Mouse (Mus musculus) hindbrain, embryonic 16.5 days (tissue): ENCODE data around the gene Rangap1. TPM values are rescaled to one million over a fixed set of nuclear protein-coding genes. Genes with fewer than 3 reads are reported as not detected.
A peak's percentile ranks its signal among the peaks of the same experiment; 100 is the strongest.
"Not testable (repeated sequence)": the region's sequence is repeated elsewhere in the genome, so short reads cannot be mapped to it uniquely, and the experiment has no call there.

ENCODE experiments used
- ATAC-seq: fragments of 200-750 bp; cut with Nextera tagmentation; 2 replicates; pipeline ENCODE4 v1.8.0; 2017; ENCODE audit warnings: moderate TSS enrichment, moderate library complexity
- H3K27ac ChIP-seq: fragments of 300-500 bp; sonication (generic); 2 replicates; pipeline ENCODE4 v1.5.1; 2014; ENCODE audit warnings: low read depth, mild to moderate bottlenecking, control low read depth, low read length, moderate library complexity
- H3K27me3 ChIP-seq: fragments of 300-500 bp; sonication (generic); replicated peaks from 2 replicates; pipeline ENCODE4 v1.6.1; 2014; ENCODE audit warnings: low read length; ENCODE audit not compliant: control insufficient read depth, insufficient read depth
- H3K36me3 ChIP-seq: fragments of 300-500 bp; sonication (generic); 2 replicates; pipeline ENCODE4 v1.6.1; 2014; ENCODE audit warnings: mild to moderate bottlenecking, low read length, moderate library complexity, mixed read lengths; ENCODE audit not compliant: control insufficient read depth, insufficient read depth
- H3K4me1 ChIP-seq: fragments of 300-500 bp; sonication (generic); 2 replicates; pipeline ENCODE4 v1.6.1; 2014; ENCODE audit warnings: low read depth, low read length; ENCODE audit not compliant: control insufficient read depth, insufficient read depth
- H3K4me2 ChIP-seq: fragments of 300-500 bp; sonication (generic); 2 replicates; pipeline ENCODE4 v1.6.1; 2014; ENCODE audit warnings: mild to moderate bottlenecking, low read length, control low read depth, moderate library complexity
- H3K4me3 ChIP-seq: fragments of 300-500 bp; sonication (generic); 2 replicates; pipeline ENCODE4 v1.5.1; 2014; ENCODE audit warnings: mild to moderate bottlenecking, low read length, control low read depth, moderate library complexity
- H3K9ac ChIP-seq: fragments of 300-500 bp; sonication (generic); 2 replicates; pipeline ENCODE4 v1.6.1; 2014; ENCODE audit warnings: low read depth, mild to moderate bottlenecking, control low read depth, low read length, moderate library complexity
- H3K9me3 ChIP-seq: fragments of 300-500 bp; sonication (generic); 2 replicates; pipeline ENCODE4 v1.6.1; 2014; ENCODE audit warnings: mild to moderate bottlenecking, low read length, moderate library complexity; ENCODE audit not compliant: control insufficient read depth
- WGBS: fragments of 180-500 bp; shearing (Covaris S2); extraction: QIAGEN DNeasy Blood & Tissue Kit; methylation state at CpG from one replicate; pipeline ENCODE4 v1.1.7; 2014; 5-methylcytosine and 5-hydroxymethylcytosine counted together
- polyA plus RNA-seq: library from polyadenylated mRNA; unstranded; fragments of >200 nt; fragmentation: Nextera tagmentation; extraction: Ambion mirVana; gene quantifications from 2 replicates; pipeline ENCODE4 v1.2.1, GENCODE M21; 2015

The Rangap1 gene
- polyA plus RNA-seq, 1 experiment from 2014 or later: 165 TPM

GRCm38 (mm10) chr15:81703094-81703489 lies 42.2 kb downstream of the Rangap1 start:
- 83% methylated on average over 3 of the region's 3 CpGs for WGBS
- Histone ChIP-seq H3K9me3 (no peaks in the 10 kb centered on the region), H3K4me2 (no peak overlapping the region), H3K4me1 (no peaks in the 10 kb centered on the region), H3K27ac (no peak overlapping the region), H3K36me3 (peaks cover 17% of the 10 kb centered on the region), H3K9ac (no peak overlapping the region), H3K27me3 (no peaks in the 10 kb centered on the region), H3K4me3 (no peak overlapping the region)
- ATAC-seq: no peak

DNA sequence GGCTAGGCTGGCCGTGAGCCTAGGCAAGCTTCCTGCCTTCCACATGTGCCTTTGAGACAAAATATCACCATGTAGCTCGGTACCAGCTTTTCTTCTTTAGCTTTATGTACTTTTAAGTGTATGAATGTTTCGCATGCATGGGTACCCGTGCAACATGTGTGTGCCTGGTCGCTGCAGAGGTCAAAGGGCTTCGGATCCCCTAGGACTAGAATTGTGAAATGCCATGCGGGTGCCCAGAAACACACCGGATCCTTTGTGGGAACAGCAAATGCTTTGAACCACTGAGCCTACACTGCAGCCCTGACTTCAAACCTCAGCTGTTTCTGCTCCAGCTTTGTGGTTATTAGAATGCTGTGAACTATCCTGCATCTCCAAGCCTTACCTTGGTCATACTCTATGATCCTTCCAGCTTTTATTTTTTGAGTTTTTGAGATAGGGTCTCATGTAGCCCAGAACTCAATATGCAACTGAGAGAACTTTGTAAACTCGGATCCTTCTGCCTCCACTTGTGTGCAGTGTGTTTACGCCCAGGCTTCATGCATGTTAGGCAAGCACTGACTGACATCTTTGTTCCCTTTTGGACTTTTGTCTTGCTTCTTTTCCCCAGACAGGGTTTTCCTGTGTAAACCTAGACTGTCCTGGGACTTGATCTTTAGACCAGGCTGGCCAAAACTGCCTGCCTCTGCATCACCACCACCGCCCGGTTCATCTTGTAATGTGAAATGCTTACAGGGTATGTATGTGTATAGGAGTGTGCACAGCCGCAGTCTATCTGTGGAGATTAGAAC lies 42.8 kb downstream of the Rangap1 start:
- Histone ChIP-seq H3K27ac (no peak overlapping the region), H3K4me2 (no peak overlapping the region), H3K4me1 (no peaks in the 10 kb centered on the region), H3K36me3 (peaks cover 13% of the 10 kb centered on the region), H3K9me3 (no peaks in the 10 kb centered on the region), H3K27me3 (no peaks in the 10 kb centered on the region), H3K4me3 (no peak overlapping the region), H3K9ac (no peak overlapping the region)
- 89% methylated on average over 13 of the region's 13 CpGs for WGBS
- ATAC-seq: no peak

GRCm38 (mm10) chr15:81701350-81701749 lies 44.0 kb downstream of the Rangap1 start:
- not testable (repeated sequence) for ATAC-seq

GRCm38 (mm10) chr15:81700601-81701000 lies 44.7 kb downstream of the Rangap1 start:
- no peak overlapping the region for H3K4me3 ChIP-seq
- no peak overlapping the region for H3K27ac ChIP-seq
- no peak overlapping the region for H3K4me2 ChIP-seq
- 0 out of 2 replicates have a peak, but pooled peaks cover 4% of the 10 kb centered on the region for H3K27me3 ChIP-seq
- peaks cover 9% of the 10 kb centered on the region for H3K36me3 ChIP-seq
- no peak overlapping the region for H3K9ac ChIP-seq
- H3K4me1 ChIP-seq: no peaks in the 10 kb centered on the region
- 84% methylated on average over 8 of the region's 8 CpGs for WGBS
- no peaks in the 10 kb centered on the region for H3K9me3 ChIP-seq
- no peak for ATAC-seq

More at GRCm38 (mm10) chr15:81701350-81701749, 44.0 kb downstream of the Rangap1 start:
- not testable (repeated sequence) for H3K4me2 ChIP-seq, H3K4me3 ChIP-seq, H3K27ac ChIP-seq, H3K4me1 ChIP-seq, H3K9ac ChIP-seq, H3K9me3 ChIP-seq, H3K27me3 ChIP-seq
- H3K36me3 ChIP-seq: peaks cover 12% of the 10 kb centered on the region
- 76% methylated on average over 4 of the region's 4 CpGs for WGBS

DNA sequence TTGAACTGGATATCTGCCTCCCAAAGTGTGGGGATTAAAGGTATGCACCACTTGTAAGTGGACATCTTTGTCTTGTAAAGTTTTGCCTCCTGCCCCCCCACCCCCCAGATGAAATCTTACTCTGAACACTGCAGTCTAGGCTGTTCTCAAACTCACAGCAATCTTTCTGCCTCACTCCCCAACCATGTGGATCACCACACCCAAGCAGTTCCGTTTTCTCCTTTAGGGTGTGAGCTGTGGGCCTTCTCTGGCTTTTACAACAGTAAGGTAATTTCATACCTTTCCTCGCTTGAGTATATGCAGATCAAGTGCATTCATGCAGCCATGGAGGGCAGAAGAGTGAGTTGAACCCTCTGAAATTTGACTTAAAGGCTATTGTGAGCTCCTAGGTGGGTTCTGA lies 45.2 kb downstream of the Rangap1 start:
- peaks cover 5% of the 10 kb centered on the region for H3K36me3 ChIP-seq
- H3K27ac ChIP-seq: no peak overlapping the region
- H3K4me3 ChIP-seq: no peak overlapping the region
- ATAC-seq: no peak
- H3K27me3 ChIP-seq: 0 out of 2 replicates have a peak, but pooled peaks cover 4% of the 10 kb centered on the region
- 73% methylated on average over 2 of the region's 2 CpGs for WGBS
- no peaks in the 10 kb centered on the region for H3K9me3 ChIP-seq
- H3K4me1 ChIP-seq: 0 out of 2 replicates have a peak, but pooled peaks cover under 1% of the 10 kb centered on the region
- no peak overlapping the region for H3K9ac ChIP-seq
- H3K4me2 ChIP-seq: no peak overlapping the region

GRCm38 (mm10) chr15:81698532-81698931 lies 46.8 kb downstream of the Rangap1 start:
- Histone ChIP-seq H3K9me3 (no peaks in the 10 kb centered on the region), H3K27me3 (0 out of 2 replicates have a peak, but pooled peaks cover 4% of the 10 kb centered on the region), H3K36me3 (no peaks in the 10 kb centered on the region), H3K9ac (no peak overlapping the region), H3K4me2 (no peak overlapping the region), H3K4me3 (no peak overlapping the region), H3K4me1 (peaks cover 11% of the 10 kb centered on the region), H3K27ac (no peak overlapping the region)
- ATAC-seq: no peak
- 70% methylated on average over 2 of the region's 2 CpGs for WGBS

DNA sequence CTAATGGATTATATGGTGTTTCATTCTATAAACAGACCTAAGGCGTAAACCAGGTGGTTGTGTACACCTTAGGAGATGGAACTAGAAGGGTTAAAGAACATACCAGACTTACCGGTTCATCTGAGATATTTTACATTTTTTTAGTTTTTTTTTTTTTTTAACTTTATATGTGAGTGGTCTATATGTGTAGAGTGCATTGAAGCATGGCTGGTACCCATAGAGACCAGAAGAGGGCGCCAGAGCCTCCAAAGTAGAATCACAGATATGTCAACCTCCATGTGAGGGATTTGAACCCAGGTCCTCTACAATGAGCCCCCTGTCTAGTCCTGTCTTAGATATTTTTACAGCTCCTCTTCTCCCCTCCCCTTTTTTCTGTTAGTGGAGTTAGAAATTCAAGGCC lies 47.5 kb downstream of the Rangap1 start:
- Histone ChIP-seq H3K36me3 (no peaks in the 10 kb centered on the region), H3K4me1 (peaks cover 16% of the 10 kb centered on the region), H3K9me3 (no peaks in the 10 kb centered on the region), H3K4me2 (no peak overlapping the region), H3K27me3 (peaks cover 5% of the 10 kb centered on the region), H3K9ac (no peak overlapping the region), H3K27ac (no peak overlapping the region), H3K4me3 (no peak overlapping the region)
- ATAC-seq: no peak
- WGBS: 49% methylated on average over 3 of the region's 3 CpGs

GRCm38 (mm10) chr15:81697175-81697574 lies 48.2 kb downstream of the Rangap1 start, which contains the start of gene Chadl:
Chadl (minus strand) TSS chr15:81697287.
- Histone ChIP-seq H3K9ac (no peak within 1 kb of the TSS), H3K9me3 (no peaks in the 10 kb centered on the region), H3K27me3 (peaks cover 11% of the 10 kb centered on the region), H3K36me3 (no peaks in the 10 kb centered on the region), H3K4me2 (no peak within 1 kb of the TSS), H3K4me3 (no peak within 1 kb of the TSS), H3K4me1 (peaks cover 20% of the 10 kb centered on the region), H3K27ac (peak within 1 kb of the TSS; percentile 18; the same call in 1 of the 2 replicates)
- WGBS: 58% methylated on average over 7 of the region's 7 CpGs
- ATAC-seq: peak; percentile 80

GRCm38 (mm10) chr15:81694891-81695290 lies 50.4 kb downstream of the Rangap1 start:
- H3K36me3 ChIP-seq: no peaks in the 10 kb centered on the region
- WGBS: 26% methylated on average over 16 of the region's 19 CpGs
- H3K4me2 ChIP-seq: peak overlapping the region; percentile 93
- no peak for ATAC-seq
- H3K9ac ChIP-seq: peak overlapping the region; percentile 88
- peak overlapping the region; percentile 64 for H3K4me3 ChIP-seq
- H3K27me3 ChIP-seq: peaks cover 15% of the 10 kb centered on the region
- H3K4me1 ChIP-seq: peaks cover 20% of the 10 kb centered on the region
- H3K9me3 ChIP-seq: no peaks in the 10 kb centered on the region
- no peak overlapping the region; the same call in 1 of the 2 replicates for H3K27ac ChIP-seq
